Mouse (Mus musculus) midbrain, embryonic 16.5 days (tissue): ENCODE results near the gene Anpep. TPM values are rescaled to one million over a fixed set of nuclear protein-coding genes. Genes with fewer than 3 reads are reported as not detected.

Experiments used
- ATAC-seq: fragments of 200-750 bp; cut with Nextera tagmentation; 2 replicates; pipeline ENCODE4 v1.8.0; 2017; ENCODE audit warnings: moderate TSS enrichment
- H3K27ac ChIP-seq: fragments of 300-500 bp; sonication (generic); 2 replicates; pipeline ENCODE4 v1.5.1; 2014; ENCODE audit warnings: mild to moderate bottlenecking, low read length, mixed read lengths
- H3K27me3 ChIP-seq: fragments of 300-500 bp; sonication (generic); 2 replicates; pipeline ENCODE4 v1.6.1; 2014; ENCODE audit warnings: low read depth, low read length, mixed read lengths; ENCODE audit not compliant: control insufficient read depth, insufficient read depth
- H3K36me3 ChIP-seq: fragments of 300-500 bp; sonication (generic); 2 replicates; pipeline ENCODE4 v1.6.1; 2014; ENCODE audit warnings: mild to moderate bottlenecking, low read length, moderate library complexity, mixed read lengths; ENCODE audit not compliant: control insufficient read depth, insufficient read depth
- H3K4me1 ChIP-seq: fragments of 300-500 bp; sonication (generic); 2 replicates; pipeline ENCODE4 v1.6.1; 2014; ENCODE audit warnings: mild to moderate bottlenecking, low read length, mixed read lengths; ENCODE audit not compliant: control insufficient read depth, insufficient read depth
- H3K4me2 ChIP-seq: fragments of 300-500 bp; sonication (generic); 2 replicates; pipeline ENCODE4 v1.6.1; 2014; ENCODE audit warnings: mild to moderate bottlenecking, low read length, mixed read lengths
- H3K4me3 ChIP-seq: fragments of 300-500 bp; sonication (generic); 2 replicates; pipeline ENCODE4 v1.5.1; 2014; ENCODE audit warnings: low read depth, mild to moderate bottlenecking, low read length, moderate library complexity, mixed read lengths
- H3K9ac ChIP-seq: fragments of 300-500 bp; sonication (generic); 2 replicates; pipeline ENCODE4 v1.6.1; 2014; ENCODE audit warnings: low read depth, low read length, mixed read lengths
- H3K9me3 ChIP-seq: fragments of 300-500 bp; sonication (generic); replicated peaks from 2 replicates; pipeline ENCODE4 v1.6.1; 2014; ENCODE audit warnings: mild to moderate bottlenecking, low read length, mixed read lengths; ENCODE audit not compliant: control insufficient read depth, poor library complexity, severe bottlenecking
- WGBS: fragments of 180-500 bp; shearing (Covaris S2); extraction: QIAGEN DNeasy Blood & Tissue Kit; methylation state at CpG from one replicate; pipeline ENCODE4 v1.1.7; 2014; 5-methylcytosine and 5-hydroxymethylcytosine counted together
- polyA plus RNA-seq: library from polyadenylated mRNA; unstranded; fragments of >200 nt; fragmentation: Nextera tagmentation; extraction: Ambion mirVana; gene quantifications from 2 replicates; pipeline ENCODE4 v1.2.1, GENCODE M21; 2015

Gene Anpep
- polyA plus RNA-seq, 1 experiment from 2014 or later: 3.2 TPM

DNA sequence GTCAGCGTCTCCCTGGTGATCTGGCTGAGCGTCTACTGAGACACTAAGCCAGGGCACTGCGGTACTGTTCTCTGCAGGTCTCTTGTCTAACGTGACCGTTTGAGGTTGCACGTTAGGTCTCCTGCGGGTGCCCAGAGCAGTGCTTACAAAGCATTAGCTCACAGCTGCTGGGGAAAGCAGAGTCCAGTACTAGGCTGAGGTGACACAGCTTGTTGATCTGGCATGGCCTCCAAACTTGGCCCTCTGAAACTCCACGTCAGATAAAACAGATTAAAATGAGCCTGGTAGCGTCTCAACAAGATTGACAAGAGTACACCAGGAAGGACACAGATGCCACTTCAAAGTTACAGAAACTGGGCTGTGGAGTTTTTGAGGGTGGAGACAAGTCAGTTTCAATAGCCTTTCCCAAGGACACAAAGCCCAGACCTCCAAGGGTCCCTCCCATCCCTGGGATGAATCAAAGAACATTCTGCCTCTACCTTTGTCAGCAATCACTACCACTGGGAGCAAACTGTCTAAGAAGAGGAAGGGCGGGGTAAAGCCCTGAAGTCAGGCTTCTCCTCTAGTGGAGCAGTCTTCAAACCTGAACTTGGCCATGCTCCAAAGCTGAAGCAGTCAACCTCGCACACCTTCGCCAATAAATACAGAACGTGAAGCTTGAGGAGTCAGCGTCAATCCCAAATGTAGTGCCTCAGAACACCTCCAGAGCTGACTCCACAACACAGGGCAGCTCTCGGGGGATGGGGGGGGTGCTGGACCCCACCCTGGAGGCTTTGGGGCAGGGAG is 29.8 kb upstream of the Anpep start:
- Histone ChIP-seq H3K36me3 (peaks cover 7% of the 10 kb centered on the region; the same call in 1 of the 2 replicates), H3K4me1 (no peaks in the 10 kb centered on the region), H3K9ac (no peak overlapping the region), H3K27ac (no peak overlapping the region), H3K4me2 (no peak overlapping the region), H3K9me3 (no peaks in the 10 kb centered on the region), H3K4me3 (no peak overlapping the region), H3K27me3 (no peaks in the 10 kb centered on the region)
- ATAC-seq: no peak
- 91% methylated on average over 15 of the region's 15 CpGs for WGBS

DNA sequence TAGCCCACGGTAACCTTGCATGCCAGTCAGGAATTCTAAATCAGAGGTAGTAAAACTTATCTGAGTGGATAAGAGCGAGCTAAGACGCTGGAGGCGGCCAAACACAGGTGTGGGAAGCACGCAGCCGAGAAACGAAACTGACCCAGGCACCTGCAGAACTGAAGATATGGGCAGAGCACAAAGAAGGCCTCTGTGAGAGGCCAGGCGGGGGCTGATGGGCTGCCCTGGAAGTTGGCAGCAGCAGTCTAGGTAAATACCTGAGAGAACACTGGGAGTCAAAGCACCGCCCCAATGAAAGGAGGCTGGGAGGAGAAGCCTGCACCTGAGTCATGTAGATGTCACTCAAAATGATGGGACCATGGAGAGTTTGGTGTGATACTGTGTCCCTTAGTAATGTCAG is 27.7 kb upstream of the Anpep start:
- no peak overlapping the region for H3K4me3 ChIP-seq
- no peaks in the 10 kb centered on the region for H3K4me1 ChIP-seq
- 91% methylated on average over 9 of the region's 9 CpGs for WGBS
- H3K9me3 ChIP-seq: no peaks in the 10 kb centered on the region
- H3K9ac ChIP-seq: no peak overlapping the region
- H3K27me3 ChIP-seq: no peaks in the 10 kb centered on the region
- ATAC-seq: no peak
- H3K4me2 ChIP-seq: no peak overlapping the region
- H3K36me3 ChIP-seq: peaks cover 9% of the 10 kb centered on the region; the same call in 1 of the 2 replicates
- no peak overlapping the region for H3K27ac ChIP-seq

GRCm38 (mm10) chr7:79883613-79884334 is 22.9 kb upstream of the Anpep start:
- H3K4me3 ChIP-seq: no peak overlapping the region
- no peak overlapping the region for H3K9ac ChIP-seq
- ATAC-seq: no peak
- H3K4me2 ChIP-seq: no peak overlapping the region
- H3K4me1 ChIP-seq: no peaks in the 10 kb centered on the region
- no peaks in the 10 kb centered on the region for H3K27me3 ChIP-seq
- H3K9me3 ChIP-seq: no peaks in the 10 kb centered on the region
- H3K27ac ChIP-seq: no peak overlapping the region
- WGBS: 95% methylated on average over 7 of the region's 7 CpGs
- peaks cover 27% of the 10 kb centered on the region for H3K36me3 ChIP-seq

DNA sequence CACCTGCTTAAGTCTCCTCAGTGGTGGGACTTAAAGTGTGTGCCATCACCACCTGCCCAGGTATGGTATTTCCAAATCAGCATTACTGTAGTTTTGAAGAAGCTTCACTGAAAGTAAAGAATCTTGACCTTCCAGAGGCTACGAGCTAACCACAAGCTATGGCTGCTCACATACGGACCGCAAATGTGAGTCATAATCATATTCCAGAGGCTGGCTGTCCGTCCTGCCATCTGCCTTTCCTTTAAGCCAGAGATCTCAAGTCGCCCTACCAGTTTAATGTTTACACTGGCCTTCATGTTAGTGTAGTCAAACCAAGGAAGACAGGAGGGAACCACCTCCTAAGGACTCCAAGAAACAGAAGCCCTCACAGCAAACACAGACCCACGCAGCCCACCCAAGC is 21.0 kb upstream of the Anpep start:
- no peak overlapping the region for H3K27ac ChIP-seq
- H3K4me3 ChIP-seq: no peak overlapping the region
- no peaks in the 10 kb centered on the region for H3K27me3 ChIP-seq
- 96% methylated on average over 6 of the region's 6 CpGs for WGBS
- H3K9ac ChIP-seq: no peak overlapping the region
- ATAC-seq: no peak
- no peaks in the 10 kb centered on the region for H3K9me3 ChIP-seq
- H3K4me1 ChIP-seq: no peaks in the 10 kb centered on the region
- H3K4me2 ChIP-seq: no peak overlapping the region
- H3K36me3 ChIP-seq: peaks cover 27% of the 10 kb centered on the region

GRCm38 (mm10) chr7:79880998-79881397 is 20.1 kb upstream of the Anpep start:
- no peaks in the 10 kb centered on the region for H3K4me1 ChIP-seq
- no peak overlapping the region for H3K4me3 ChIP-seq
- H3K9me3 ChIP-seq: no peaks in the 10 kb centered on the region
- H3K9ac ChIP-seq: no peak overlapping the region
- 36% methylated on average over 3 of the region's 3 CpGs for WGBS
- ATAC-seq: no peak
- H3K4me2 ChIP-seq: no peak overlapping the region
- no peak overlapping the region for H3K27ac ChIP-seq
- H3K36me3 ChIP-seq: peaks cover 27% of the 10 kb centered on the region
- H3K27me3 ChIP-seq: no peaks in the 10 kb centered on the region

DNA sequence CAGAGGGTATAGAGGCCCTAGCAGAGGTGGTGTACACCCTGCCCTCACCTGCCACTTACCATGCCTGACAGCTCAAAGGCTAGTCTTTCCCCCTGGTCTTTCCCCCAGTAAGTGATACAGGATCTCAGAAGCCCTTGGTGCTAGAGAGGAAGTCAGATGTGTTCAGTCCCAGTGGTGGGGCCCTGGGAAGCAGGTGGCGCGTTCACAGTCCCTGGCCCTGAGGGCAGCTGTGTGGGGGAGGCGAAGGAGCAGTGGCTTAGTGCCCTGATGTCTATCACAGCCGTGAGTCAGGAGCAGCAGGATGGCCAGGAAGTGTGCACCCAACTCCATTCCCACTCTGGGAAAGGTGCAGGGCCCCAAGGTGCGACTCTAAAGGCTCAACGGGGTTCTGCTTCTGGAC is 19.2 kb upstream of the Anpep start:
- H3K9me3 ChIP-seq: no peaks in the 10 kb centered on the region
- no peaks in the 10 kb centered on the region for H3K27me3 ChIP-seq
- WGBS: 89% methylated on average over 6 of the region's 6 CpGs
- H3K27ac ChIP-seq: no peak overlapping the region
- no peaks in the 10 kb centered on the region for H3K4me1 ChIP-seq
- no peak for ATAC-seq
- peaks cover 21% of the 10 kb centered on the region for H3K36me3 ChIP-seq
- H3K4me3 ChIP-seq: no peak overlapping the region
- no peak overlapping the region for H3K9ac ChIP-seq
- H3K4me2 ChIP-seq: no peak overlapping the region

- Histone ChIP-seq H3K4me3 (no peak overlapping the region), H3K4me2 (no peak overlapping the region), H3K4me1 (no peaks in the 10 kb centered on the region), H3K9me3 (no peaks in the 10 kb centered on the region), H3K36me3 (peaks cover 18% of the 10 kb centered on the region), H3K27me3 (no peaks in the 10 kb centered on the region), H3K27ac (no peak overlapping the region), H3K9ac (no peak overlapping the region)
- ATAC-seq: no peak
- 82% methylated on average over 2 of the region's 2 CpGs for WGBS
Observed at GRCm38 (mm10) chr7:79878455-79879025, 17.7 kb upstream of the Anpep start.

GRCm38 (mm10) chr7:79873407-79873806 is 12.5 kb upstream of the Anpep start:
- Histone ChIP-seq H3K4me1 (no peaks in the 10 kb centered on the region), H3K9ac (no peak overlapping the region), H3K9me3 (no peaks in the 10 kb centered on the region), H3K4me3 (no peak overlapping the region), H3K4me2 (no peak overlapping the region), H3K27me3 (no peaks in the 10 kb centered on the region), H3K27ac (no peak overlapping the region), H3K36me3 (no peaks in the 10 kb centered on the region)
- WGBS: 91% methylated on average over 6 of the region's 6 CpGs
- ATAC-seq: no peak

- no peaks in the 10 kb centered on the region for H3K4me1 ChIP-seq
- ATAC-seq: no peak
- no peak overlapping the region for H3K9ac ChIP-seq
- no peak overlapping the region for H3K27ac ChIP-seq
- no peaks in the 10 kb centered on the region for H3K9me3 ChIP-seq
- WGBS: 87% methylated on average over 6 of the region's 6 CpGs
- H3K36me3 ChIP-seq: no peaks in the 10 kb centered on the region
- H3K4me3 ChIP-seq: no peak overlapping the region
- H3K27me3 ChIP-seq: no peaks in the 10 kb centered on the region
- no peak overlapping the region for H3K4me2 ChIP-seq
Observed at GRCm38 (mm10) chr7:79871797-79872345, 11.0 kb upstream of the Anpep start.
